Mouse (Mus musculus) hindbrain, embryonic 11.5 days (tissue): Measurements from ENCODE around the gene Sik1. TPM values are rescaled to one million over a fixed set of nuclear protein-coding genes. Genes with fewer than 3 reads are reported as not detected.

Source experiments
- ATAC-seq: fragments of 200-750 bp; cut with Nextera tagmentation; 2 replicates; pipeline ENCODE4 v1.8.0; 2017; ENCODE audit warnings: mild to moderate bottlenecking, moderate TSS enrichment, moderate library complexity; ENCODE audit not compliant: low FRiP score
- DNase-seq: peaks from one replicate; pipeline ENCODE4 v3.0.0-alpha.2; 2015; ENCODE audit warnings: low spot score
- H3K27ac ChIP-seq: fragments of 300-500 bp; sonication (generic); 2 replicates; pipeline ENCODE4 v1.5.1; 2014; ENCODE audit warnings: mild to moderate bottlenecking, low read depth, low read length
- H3K27me3 ChIP-seq: fragments of 300-500 bp; sonication (generic); 2 replicates; pipeline ENCODE4 v1.6.1; 2014; ENCODE audit warnings: mild to moderate bottlenecking, low read length, moderate library complexity, mixed read lengths; ENCODE audit not compliant: control insufficient read depth, insufficient read depth
- H3K36me3 ChIP-seq: fragments of 300-500 bp; sonication (generic); 2 replicates; pipeline ENCODE4 v1.6.1; 2014; ENCODE audit warnings: mild to moderate bottlenecking, low read length, moderate library complexity, mixed read lengths; ENCODE audit not compliant: control insufficient read depth, insufficient read depth
- H3K4me1 ChIP-seq: fragments of 300-500 bp; sonication (generic); replicated peaks from 2 replicates; pipeline ENCODE4 v1.6.1; 2014; ENCODE audit warnings: low read length, mixed read lengths; ENCODE audit not compliant: control insufficient read depth, insufficient read depth
- H3K4me2 ChIP-seq: fragments of 300-500 bp; sonication (generic); replicated peaks from 2 replicates; pipeline ENCODE4 v1.6.1; 2014; ENCODE audit warnings: mild to moderate bottlenecking, low read depth, low read length
- H3K4me3 ChIP-seq: fragments of 300-500 bp; sonication (generic); 2 replicates; pipeline ENCODE4 v1.5.1; 2014; ENCODE audit warnings: low read depth, low read length
- H3K9ac ChIP-seq: fragments of 300-500 bp; sonication (generic); 2 replicates; pipeline ENCODE4 v1.6.1; 2014; ENCODE audit warnings: low read depth, low read length
- H3K9me3 ChIP-seq: fragments of 300-500 bp; sonication (generic); 2 replicates; pipeline ENCODE4 v1.6.1; 2016; ENCODE audit warnings: low read length; ENCODE audit not compliant: control insufficient read depth
- WGBS: fragments of 180-500 bp; shearing (Covaris S2); extraction: QIAGEN DNeasy Blood & Tissue Kit; methylation state at CpG from one replicate; pipeline ENCODE4 v1.1.7; 2014; 5-methylcytosine and 5-hydroxymethylcytosine counted together
- polyA plus RNA-seq: library from polyadenylated mRNA; unstranded; fragments of >200 nt; fragmentation: Nextera tagmentation; extraction: Ambion mirVana; gene quantifications from 2 replicates; pipeline ENCODE4 v1.2.1, GENCODE M21; 2014

The Sik1 gene
- polyA plus RNA-seq, 1 experiment from 2014 or later, result 17.9 TPM

GRCm38 (mm10) chr17:31862136-31862535 is 6.5 kb upstream of the Sik1 start:
- WGBS, result 88% methylated on average over 6 of the region's 6 CpGs
- Histone ChIP-seq H3K9me3 (no peaks in the 10 kb centered on the region), H3K9ac (no peak overlapping the region), H3K36me3 (no peaks in the 10 kb centered on the region), H3K4me3 (no peak overlapping the region), H3K4me2 (no peak overlapping the region), H3K27ac (no peak overlapping the region), H3K4me1 (no peaks in the 10 kb centered on the region), H3K27me3 (no peaks in the 10 kb centered on the region)
- no peak for DNase-seq
- ATAC-seq, result no peak

DNA sequence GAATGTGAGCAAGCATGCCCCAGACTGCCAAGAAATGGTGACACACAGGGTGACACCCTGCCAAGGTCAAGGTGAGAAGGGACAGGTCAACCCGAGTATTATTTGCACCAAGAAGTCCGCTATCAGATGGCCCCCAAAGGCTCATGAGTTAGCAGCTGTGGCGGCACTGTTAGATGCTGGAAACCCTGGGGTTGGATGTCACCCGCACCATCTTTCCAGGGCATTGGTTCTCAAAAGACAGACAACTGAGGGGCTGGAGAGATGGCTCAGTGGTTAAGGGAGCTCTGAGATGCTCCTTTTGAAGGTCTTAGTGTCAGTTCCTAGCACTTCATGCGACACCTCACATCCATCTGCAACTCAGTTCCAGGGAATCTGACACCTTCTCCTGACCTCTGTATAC is 6.1 kb upstream of the Sik1 start:
- no peak overlapping the region for H3K27ac ChIP-seq
- WGBS, result 91% methylated on average over 5 of the region's 5 CpGs

DNA sequence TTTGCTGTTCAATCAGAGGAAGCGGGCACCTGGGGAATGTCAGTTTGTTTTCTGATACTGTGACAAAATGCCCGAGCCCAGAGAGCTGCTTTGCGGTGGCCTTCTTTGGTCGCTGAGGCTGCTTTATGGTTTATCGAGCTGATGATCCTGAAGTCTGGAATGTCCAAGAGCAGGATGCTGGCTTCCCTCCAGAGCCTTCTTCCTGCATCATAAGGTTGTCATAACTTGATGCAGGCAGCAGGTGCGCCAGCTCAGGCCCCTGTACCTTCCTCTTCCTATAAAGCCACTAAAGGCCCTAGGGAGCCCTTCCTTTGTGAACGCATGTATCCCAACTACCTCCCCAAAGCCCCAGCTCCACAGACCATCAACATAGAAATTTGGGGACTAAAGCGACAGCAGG is 5.3 kb upstream of the Sik1 start:
- ATAC-seq (no peak), DNase-seq (no peak)
- H3K4me3 ChIP-seq, result no peak overlapping the region
- H3K27ac ChIP-seq, result no peak overlapping the region
- 92% methylated on average over 8 of the region's 8 CpGs for WGBS
- H3K4me2 ChIP-seq, result no peak overlapping the region
- no peaks in the 10 kb centered on the region for H3K4me1 ChIP-seq
- no peaks in the 10 kb centered on the region for H3K27me3 ChIP-seq
- H3K9ac ChIP-seq, result no peak overlapping the region
- no peaks in the 10 kb centered on the region for H3K9me3 ChIP-seq
- H3K36me3 ChIP-seq, result no peaks in the 10 kb centered on the region

More for the DNA sequence above, 6.1 kb upstream of the Sik1 start:
- Histone ChIP-seq H3K9ac (no peak overlapping the region), H3K4me1 (no peaks in the 10 kb centered on the region), H3K4me3 (no peak overlapping the region), H3K27me3 (no peaks in the 10 kb centered on the region), H3K4me2 (no peak overlapping the region), H3K9me3 (no peaks in the 10 kb centered on the region), H3K36me3 (no peaks in the 10 kb centered on the region)
- ATAC-seq, result no peak
- DNase-seq, result no peak

DNA sequence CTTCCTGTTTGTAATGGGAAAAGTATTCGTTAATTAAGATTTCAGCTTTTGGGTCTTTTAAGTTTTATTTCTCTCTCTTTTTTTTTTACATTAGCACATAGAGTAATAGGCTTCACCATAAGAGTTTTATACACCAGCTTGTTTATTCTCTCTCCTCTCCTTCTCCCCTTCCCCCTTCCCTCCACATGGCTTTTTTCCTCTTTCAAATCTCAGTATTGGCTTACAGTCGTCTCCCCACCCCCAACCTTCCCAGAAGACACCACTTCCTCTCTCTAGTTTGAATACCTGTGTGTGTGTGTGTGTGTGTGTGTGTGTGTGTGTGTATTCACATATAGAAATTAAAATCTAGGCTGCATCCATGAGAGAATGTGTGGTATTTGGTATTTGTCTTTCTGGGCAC is 3.8 kb upstream of the Sik1 start:
- no peak for ATAC-seq

GRCm38 (mm10) chr17:31858786-31859185 is 3.2 kb upstream of the Sik1 start:
- Histone ChIP-seq H3K9me3 (no peaks in the 10 kb centered on the region), H3K27me3 (no peaks in the 10 kb centered on the region), H3K27ac (no peak overlapping the region), H3K9ac (no peak overlapping the region), H3K4me1 (no peaks in the 10 kb centered on the region), H3K36me3 (no peaks in the 10 kb centered on the region), H3K4me3 (no peak overlapping the region), H3K4me2 (no peak overlapping the region)
- 86% methylated on average over 2 of the region's 2 CpGs for WGBS
- DNase-seq (no peak), ATAC-seq (no peak)

More for the DNA sequence above, 3.8 kb upstream of the Sik1 start:
- no peak overlapping the region for H3K4me2 ChIP-seq
- no peak overlapping the region for H3K4me3 ChIP-seq
- no peaks in the 10 kb centered on the region for H3K9me3 ChIP-seq
- H3K36me3 ChIP-seq, result no peaks in the 10 kb centered on the region
- no peaks in the 10 kb centered on the region for H3K4me1 ChIP-seq
- no peak overlapping the region for H3K9ac ChIP-seq
- no peak for DNase-seq
- 78% methylated on average over 2 of the region's 2 CpGs for WGBS
- H3K27ac ChIP-seq, result no peak overlapping the region
- H3K27me3 ChIP-seq, result no peaks in the 10 kb centered on the region

- Histone ChIP-seq H3K9ac (no peak overlapping the region), H3K9me3 (no peaks in the 10 kb centered on the region), H3K4me3 (no peak overlapping the region), H3K27me3 (no peaks in the 10 kb centered on the region), H3K27ac (no peak overlapping the region), H3K36me3 (no peaks in the 10 kb centered on the region), H3K4me2 (no peak overlapping the region), H3K4me1 (0 out of 2 replicates have a peak, but pooled peaks cover 3% of the 10 kb centered on the region)
- DNase-seq, result no peak
- ATAC-seq, result no peak
- 79% methylated on average over 3 of the region's 3 CpGs for WGBS
Observed at GRCm38 (mm10) chr17:31857903-31858426, 2.4 kb upstream of the Sik1 start.

DNA sequence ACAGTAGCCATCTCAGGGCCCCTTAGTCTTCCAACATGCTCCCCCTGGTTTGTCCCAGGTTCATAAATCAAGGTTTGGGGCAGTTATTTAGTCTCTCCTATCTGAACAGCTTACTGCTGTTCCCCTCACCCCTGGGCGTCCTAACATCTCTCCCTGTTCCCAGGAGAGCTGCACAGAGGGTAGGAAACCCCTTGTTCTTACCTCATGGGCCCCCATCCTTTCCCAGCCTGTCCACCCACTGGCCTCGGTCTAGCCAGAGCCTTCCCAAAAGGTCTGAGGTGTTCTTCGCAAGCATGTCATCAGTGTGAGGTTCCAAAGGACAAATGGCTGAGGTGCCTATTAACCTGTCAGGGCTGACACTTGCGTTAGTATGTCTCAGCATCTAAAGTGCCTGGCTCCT is 1.6 kb upstream of the Sik1 start:
- no peak overlapping the region for H3K9ac ChIP-seq
- no peak overlapping the region for H3K4me3 ChIP-seq
- DNase-seq (no peak), ATAC-seq (no peak)
- H3K36me3 ChIP-seq, result no peaks in the 10 kb centered on the region
- no peak overlapping the region for H3K4me2 ChIP-seq
- H3K4me1 ChIP-seq, result 0 out of 2 replicates have a peak, but pooled peaks cover 3% of the 10 kb centered on the region
- 89% methylated on average over 4 of the region's 4 CpGs for WGBS
- H3K27me3 ChIP-seq, result no peaks in the 10 kb centered on the region
- H3K27ac ChIP-seq, result no peak overlapping the region
- no peaks in the 10 kb centered on the region for H3K9me3 ChIP-seq

- H3K9ac ChIP-seq, result peak overlapping the region; percentile 44; the same call in 1 of the 2 replicates
- H3K27me3 ChIP-seq, result no peaks in the 10 kb centered on the region
- peak; percentile 41 for ATAC-seq
- no peaks in the 10 kb centered on the region for H3K9me3 ChIP-seq
- peak overlapping the region; percentile 89 for H3K4me3 ChIP-seq
- H3K36me3 ChIP-seq, result no peaks in the 10 kb centered on the region
- 0 out of 2 replicates have a peak, but pooled peaks cover 3% of the 10 kb centered on the region for H3K4me1 ChIP-seq
- DNase-seq, result peak; percentile 55
- peak overlapping the region; percentile 36; the same call in 1 of the 2 replicates for H3K4me2 ChIP-seq
- WGBS, result 36% methylated on average over 17 of the region's 17 CpGs
- H3K27ac ChIP-seq, result peak overlapping the region; percentile 32; the same call in 1 of the 2 replicates
Observed at GRCm38 (mm10) chr17:31856519-31857160, 1.0 kb upstream of the Sik1 start.
